18 mouse cellular contexts compared by ENCODE assay signal in genomic region chr5:124356695-124357094, GRCm38 (mm10). TPM values are rescaled to one million over a fixed set of nuclear protein-coding genes. Genes with fewer than 3 reads are reported as not detected.
DNase-seq lines count a peak whose midpoint lies in the region; TF ChIP-seq lines count a peak whose summit lies in the region.
"Had no signal": no experiment of that assay in that cellular context is flagged by ENCODE, and none has a peak within 500 bp of the region (broad histone marks: within the 10 kb centered on the region; RNA-seq: fewer than 3 reads in every experiment).

No protein-coding gene starts in this region.

- 42% methylated on average over 3 of the region's 3 CpGs for WGBS in heart, embryonic 10.5 days

- DNase-seq in layer of hippocampus, adult 2 months (ENCODE audit: low spot score in 2 of 2) = no peak
- DNase-seq in layer of hippocampus, adult 9-10 months (ENCODE audit: low spot score) = no peak
- peak; percentile 41 for DNase-seq in A20 (ENCODE audit: low read depth, low spot score)
- DNase-seq in ES-CJ7 (ENCODE audit: low read depth, low spot score) = peak; percentile 89
- peak; percentile 36 for DNase-seq in induced T-regulatory cell, adult 2 months (ENCODE audit: low read depth)
- no peak for DNase-seq in right cerebral cortex, postnatal 36 days (ENCODE audit: low spot score in 2 of 2)
- no peak for DNase-seq in heart, embryonic 10.5 days (ENCODE audit: low spot score)
- DNase-seq in urinary bladder, adult 18-20 months (ENCODE audit: low spot score in 2 of 2) = no peak
- DNase-seq: cerebellum, postnatal 14 days; heart, postnatal 4 days; right cerebral cortex, postnatal 4 days had no signal

- H3K27ac ChIP-seq in layer of hippocampus, adult 2 months = peak overlapping the region; percentile 84; the same call in 1 of the 2 replicates
- no peak overlapping the region for H3K27ac ChIP-seq in heart, embryonic 10.5 days
- H3K27ac ChIP-seq: forebrain, embryonic 15.5 days; heart, embryonic 13.5 days; limb, embryonic 12.5 days; liver, embryonic 14.5 days; macrophage; neural tube, embryonic 15.5 days had no signal

- TF ChIP-seq CTCF in layer of hippocampus, adult 2 months (conservative IDR thresholded peaks at IDR 0.05) = peak; percentile 47

- H3K27me3 ChIP-seq in heart, embryonic 10.5 days (ENCODE audit: insufficient read depth, poor library complexity, severe bottlenecking) = no peaks in the 10 kb centered on the region
- H3K27me3 ChIP-seq: forebrain, embryonic 15.5 days; heart, embryonic 13.5 days; limb, embryonic 12.5 days; neural tube, embryonic 15.5 days had no signal

- no peaks in the 10 kb centered on the region for H3K9me3 ChIP-seq in heart, embryonic 10.5 days
- H3K9me3 ChIP-seq: forebrain, embryonic 15.5 days; heart, embryonic 13.5 days; limb, embryonic 12.5 days; neural tube, embryonic 15.5 days had no signal

- peaks cover 2% of the 10 kb centered on the region; the same call in 1 of the 2 replicates for H3K36me3 ChIP-seq in heart, embryonic 10.5 days
- H3K36me3 ChIP-seq: forebrain, embryonic 15.5 days; heart, embryonic 13.5 days; limb, embryonic 12.5 days; neural tube, embryonic 15.5 days had no signal

- no peak overlapping the region for H3K4me3 ChIP-seq in layer of hippocampus, adult 2 months
- H3K4me3 ChIP-seq in heart, embryonic 10.5 days = no peak overlapping the region
- H3K4me3 ChIP-seq: erythroblast, embryonic 14.5 days; forebrain, embryonic 15.5 days; heart, embryonic 13.5 days; limb, embryonic 12.5 days; neural tube, embryonic 15.5 days had no signal

- H3K4me1 ChIP-seq in heart, embryonic 10.5 days = peaks cover 7% of the 10 kb centered on the region

RNA-seq across cellular contexts. Expression of gene Cdk2ap1, which starts 6.2 kb away (rescaled TPM):
- 10 to 100 TPM; 83.6 TPM for total RNA-seq in layer of hippocampus, adult 2 months (2021)
- 34.4 and 43.7 TPM in 2 replicates for polyA plus RNA-seq in heart, embryonic 10.5 days (2016; fragmentation: Nextera tagmentation; extraction: Ambion mirVana)

RNA-seq across cellular contexts. Expression of gene 2810006K23Rik, which starts 28.8 kb away (rescaled TPM):
- 10 to 100 TPM; 14.5 to 15.4 TPM for total RNA-seq in layer of hippocampus, adult 2 months (2021)
- polyA plus RNA-seq in heart, embryonic 10.5 days (2016; fragmentation: Nextera tagmentation; extraction: Ambion mirVana) = 22.1 and 22.9 TPM in 2 replicates

RNA-seq across cellular contexts. Expression of gene Mphosph9, which starts 28.9 kb away (rescaled TPM):
- total RNA-seq in layer of hippocampus, adult 2 months (2021) = 10 to 100 TPM; 18.9 to 19.3 TPM
- polyA plus RNA-seq in heart, embryonic 10.5 days (2016; fragmentation: Nextera tagmentation; extraction: Ambion mirVana) = 15.6 and 20.5 TPM in 2 replicates

Comparison
In these comparisons a context has a peak if more than half of its experiments do, and no peak if none do; other contexts are left out.
1. DNase-seq: peak in A20 (single experiment), ES-CJ7 (single experiment) and induced T-regulatory cell, adult 2 months (single experiment); none in layer of hippocampus, adult 2 months (0 of 2), layer of hippocampus, adult 9-10 months (single experiment), right cerebral cortex, postnatal 36 days (0 of 2), heart, embryonic 10.5 days (single experiment) and urinary bladder, adult 18-20 months (0 of 2).